In genomic region chr4:93510771-93511170, GRCm38 (mm10) we compare ENCODE assay signal across 23 mouse cellular contexts.
DNase-seq lines count a peak whose midpoint lies in the region; ATAC-seq and TF ChIP-seq lines count a peak whose summit lies in the region.
"Had no signal": no experiment of that assay in that cellular context is flagged by ENCODE, and none has a peak within 500 bp of the region (broad histone marks: within the 10 kb centered on the region; RNA-seq: fewer than 3 reads in every experiment).

No protein-coding gene starts in this region.

- TF ChIP-seq POLR2A in CH12.LX (IDR thresholded peaks at IDR 0.05; ENCODE audit: low read depth, low read length): no peak

- dilution Hi-C loops in CH12.LX (cut with MboI; ENCODE audit: extremely low pct_ligation_motif_present, extremely low pct_unique_long_range_greater_than_20kb, low sequenced_read_pairs): no loop called here

- no peak for TF ChIP-seq RAD21 in CH12.LX (IDR thresholded peaks at IDR 0.05; ENCODE audit: low read depth, low read length)

- H3K9me3 ChIP-seq in liver, embryonic 13.5 days (replicated peaks): no peaks in the 10 kb centered on the region
- H3K9me3 ChIP-seq in CH12.LX (replicated peaks; ENCODE audit: low read length): peaks cover 2% of the 10 kb centered on the region
- H3K9me3 ChIP-seq in kidney, embryonic 14.5 days (ENCODE audit: control insufficient read depth, low read length): no peaks in the 10 kb centered on the region
- H3K9me3 ChIP-seq: forebrain, embryonic 13.5 days; hindbrain, embryonic 13.5 days; stomach, embryonic 15.5 days had no signal

- no peak for DNase-seq in liver, embryonic 13.5 days
- DNase-seq in liver: no peak
- peak; percentile 28 for DNase-seq in CH12.LX (ENCODE audit: extremely low read depth)
- no peak for DNase-seq in heart, postnatal 10 days
- no peak for DNase-seq in layer of hippocampus, postnatal 10 days (ENCODE audit: low spot score in 2 of 2)
- DNase-seq: adrenal gland, adult 8-10 months; cerebellum, adult 8-10 months; cerebellum, postnatal 25 days; gastrocnemius, postnatal 10 days; kidney, postnatal 36 days; layer of hippocampus, postnatal 36 days; left cerebral cortex, postnatal 4 days; lung, embryonic 14.5 days; lung, postnatal 36 days; midbrain, embryonic 14.5 days; thymus, postnatal 25 days had no signal

- H3K4me3 ChIP-seq in liver, embryonic 13.5 days (replicated peaks): no peak overlapping the region
- no peak overlapping the region for H3K4me3 ChIP-seq in CH12.LX (replicated peaks in 1 of 3; ENCODE audit: low read depth in 2 of 3, low read length in 2 of 3, poor library complexity in 1 of 3)
- no peak overlapping the region for H3K4me3 ChIP-seq in kidney, embryonic 14.5 days (ENCODE audit: low read length)
- H3K4me3 ChIP-seq: forebrain, embryonic 13.5 days; hindbrain, embryonic 13.5 days; stomach, embryonic 15.5 days had no signal

- in situ Hi-C loops in CH12.LX (cut with MboI; ENCODE audit: low pct_ligation_motif_present, low pct_unique_long_range_greater_than_20kb, low sequenced_read_pairs): no loop called here

- peak; percentile 29; the same call in 1 of the 2 replicates for ATAC-seq in liver, embryonic 13.5 days (ENCODE audit: low read depth)
- peak; percentile 99 for ATAC-seq in common myeloid progenitor, adult 5-6 weeks (replicated peaks; ENCODE audit: low read depth, poor library complexity, severe bottlenecking)
- ATAC-seq in megakaryocyte-erythroid progenitor cell, adult 5-6 weeks (replicated peaks; ENCODE audit: low FRiP score, low TSS enrichment, poor library complexity, severe bottlenecking): peak; percentile 53
- no peak for ATAC-seq in kidney, embryonic 14.5 days (ENCODE audit: low FRiP score, low TSS enrichment)
- ATAC-seq: forebrain, embryonic 13.5 days; intestine, postnatal 0 days had no signal

- no peak overlapping the region for H3K4me2 ChIP-seq in liver, embryonic 13.5 days
- H3K4me2 ChIP-seq in CH12.LX (ENCODE audit: insufficient read depth, low read depth, poor library complexity, severe bottlenecking): no peak overlapping the region
- H3K4me2 ChIP-seq in kidney, embryonic 14.5 days (replicated peaks; ENCODE audit: low read depth, low read length): no peak overlapping the region
- H3K4me2 ChIP-seq: forebrain, embryonic 13.5 days; hindbrain, embryonic 13.5 days; lung, embryonic 14.5 days; stomach, embryonic 15.5 days had no signal

- no peak for TF ChIP-seq EP300 in CH12.LX (IDR thresholded peaks at IDR 0.05; ENCODE audit: low read length)

- H3K79me2 ChIP-seq in CH12.LX (replicated peaks; ENCODE audit: control insufficient read depth, extremely low read depth, insufficient read depth, poor library complexity, severe bottlenecking): no peaks in the 10 kb centered on the region

- H3K4me1 ChIP-seq in liver, embryonic 13.5 days (replicated peaks): no peaks in the 10 kb centered on the region
- H3K4me1 ChIP-seq in CH12.LX (ENCODE audit: control insufficient read depth in 1 of 2, insufficient read depth in 2 of 2): peaks cover 0 to 2% of the 10 kb centered on the region in 2 experiments; a peak in 1 of 4 replicates
- H3K4me1 ChIP-seq in kidney, embryonic 14.5 days (ENCODE audit: control insufficient read depth, insufficient read depth, low read length): no peaks in the 10 kb centered on the region
- H3K4me1 ChIP-seq: forebrain, embryonic 13.5 days; hindbrain, embryonic 13.5 days; stomach, embryonic 15.5 days had no signal

- H3K27me3 ChIP-seq in liver, embryonic 13.5 days: no peaks in the 10 kb centered on the region
- no peaks in the 10 kb centered on the region for H3K27me3 ChIP-seq in CH12.LX (replicated peaks)
- H3K27me3 ChIP-seq in kidney, embryonic 14.5 days (ENCODE audit: control insufficient read depth, insufficient read depth, low read length): no peaks in the 10 kb centered on the region
- H3K27me3 ChIP-seq: forebrain, embryonic 13.5 days; hindbrain, embryonic 13.5 days; stomach, embryonic 15.5 days had no signal

- TF ChIP-seq CTCF in CH12.LX (conservative IDR thresholded peaks at IDR 0.05 in 1 of 2, IDR thresholded peaks at IDR 0.05 in 1 of 2; ENCODE audit: low read depth in 2 of 2, low read length in 2 of 2): no peak

- WGBS in liver, embryonic 13.5 days (ENCODE audit: insufficient replicate concordance): 17% methylated on average over 1 of the region's 1 CpGs
- 32% methylated on average over 1 of the region's 1 CpGs for WGBS in kidney, embryonic 14.5 days

- intact Hi-C loops in heart, postnatal 10 days (cut with DNase I): no loop called here

- H3K27ac ChIP-seq in liver, embryonic 13.5 days: no peak overlapping the region
- H3K27ac ChIP-seq in CH12.LX (ENCODE audit: insufficient read depth, low read depth): no peak overlapping the region
- H3K27ac ChIP-seq in kidney, embryonic 14.5 days (ENCODE audit: low read depth, low read length): no peak overlapping the region
- H3K27ac ChIP-seq: forebrain, embryonic 13.5 days; hindbrain, embryonic 13.5 days; stomach, embryonic 15.5 days had no signal

- no peaks in the 10 kb centered on the region for H3K36me3 ChIP-seq in liver, embryonic 13.5 days
- H3K36me3 ChIP-seq in CH12.LX (replicated peaks in 1 of 2; ENCODE audit: control insufficient read depth in 1 of 2, insufficient read depth in 1 of 2, low read length in 1 of 2): no peaks in the 10 kb centered on the region
- no peaks in the 10 kb centered on the region for H3K36me3 ChIP-seq in kidney, embryonic 14.5 days (ENCODE audit: control insufficient read depth, insufficient read depth, low read length)
- H3K36me3 ChIP-seq: hindbrain, embryonic 13.5 days; stomach, embryonic 15.5 days had no signal

- no peak overlapping the region for H3K9ac ChIP-seq in liver, embryonic 13.5 days
- no peak overlapping the region for H3K9ac ChIP-seq in CH12.LX (ENCODE audit: insufficient read depth, low read depth)
- no peak overlapping the region for H3K9ac ChIP-seq in kidney, embryonic 14.5 days (ENCODE audit: low read depth, low read length)
- H3K9ac ChIP-seq: forebrain, embryonic 13.5 days; hindbrain, embryonic 13.5 days; lung, embryonic 14.5 days; stomach, embryonic 15.5 days had no signal

TF ChIP-seq in CH12.LX, 34 proteins besides CTCF, POLR2A, EP300 and RAD21:
- TF ChIP-seq E2F4 (IDR thresholded peaks at IDR 0.05; ENCODE audit: insufficient replicate concordance, low read depth, low read length) (no peak), HCFC1 (IDR thresholded peaks at IDR 0.05; ENCODE audit: low read depth, low read length) (no peak), POLR2AphosphoS2 (IDR thresholded peaks at IDR 0.05; ENCODE audit: low read depth, low read length) (no peak), NELFE (IDR thresholded peaks at IDR 0.05; ENCODE audit: low read depth, low read length) (no peak), MAFK (IDR thresholded peaks at IDR 0.05; ENCODE audit: insufficient replicate concordance, low read length) (no peak)
TF ChIP-seq in CH12.LX: peak in this region for 0.
